Mouse (Mus musculus) intestine, postnatal 0 days (tissue): ENCODE results near the gene Cyb5r2. TPM values are rescaled to one million over a fixed set of nuclear protein-coding genes. Genes with fewer than 3 reads are reported as not detected.

Experiments used
- ATAC-seq: fragments of 200-750 bp; cut with Nextera tagmentation; 2 replicates; pipeline ENCODE4 v1.8.0; 2017; ENCODE audit warnings: mild to moderate bottlenecking, moderate TSS enrichment, moderate library complexity
- H3K27ac ChIP-seq: fragments of 300-500 bp; sonication (generic); 2 replicates; pipeline ENCODE4 v1.5.1; 2014; ENCODE audit warnings: mild to moderate bottlenecking, low read depth, low read length, moderate library complexity
- H3K27me3 ChIP-seq: fragments of 300-500 bp; sonication (generic); replicated peaks from 2 replicates; pipeline ENCODE4 v1.6.1; 2014; ENCODE audit warnings: low read length, mixed read lengths; ENCODE audit not compliant: control insufficient read depth, insufficient read depth
- H3K36me3 ChIP-seq: fragments of 300-500 bp; sonication (generic); 2 replicates; pipeline ENCODE4 v1.6.1; 2014; ENCODE audit warnings: mild to moderate bottlenecking, moderate library complexity; ENCODE audit not compliant: control insufficient read depth, insufficient read depth
- H3K4me1 ChIP-seq: fragments of 300-500 bp; sonication (generic); replicated peaks from 2 replicates; pipeline ENCODE4 v1.6.1; 2014; ENCODE audit warnings: antibody characterized with exemption, low read length, mixed read lengths; ENCODE audit not compliant: control insufficient read depth, insufficient read depth
- H3K4me2 ChIP-seq: fragments of 300-500 bp; sonication (generic); replicated peaks from 2 replicates; pipeline ENCODE4 v1.6.1; 2014; ENCODE audit warnings: low read depth, mild to moderate bottlenecking, moderate library complexity
- H3K4me3 ChIP-seq: fragments of 300-500 bp; sonication (generic); 2 replicates; pipeline ENCODE4 v1.5.1; 2014; ENCODE audit warnings: low read depth, low read length
- H3K9ac ChIP-seq: fragments of 300-500 bp; sonication (generic); 2 replicates; pipeline ENCODE4 v1.6.1; 2014; ENCODE audit warnings: mild to moderate bottlenecking, low read depth, low read length
- H3K9me3 ChIP-seq: fragments of 300-500 bp; sonication (generic); 2 replicates; pipeline ENCODE4 v1.6.1; 2016; ENCODE audit warnings: mixed run types; ENCODE audit not compliant: control insufficient read depth
- CTCF ChIP-seq: sonication (generic); IDR thresholded peaks from 2 replicates; pipeline ENCODE4 v1.5.1; 2016; ENCODE audit warnings: low read depth, mild to moderate bottlenecking, control low read depth, antibody characterized with exemption, moderate library complexity
- WGBS: fragments of 180-500 bp; shearing (Covaris S2); extraction: QIAGEN DNeasy Blood & Tissue Kit; methylation state at CpG from one replicate; pipeline ENCODE4 v1.1.7; 2014; 5-methylcytosine and 5-hydroxymethylcytosine counted together
- polyA plus RNA-seq: library from polyadenylated mRNA; unstranded; fragments of >200 nt; fragmentation: Nextera tagmentation; extraction: Ambion mirVana; gene quantifications from 2 replicates; pipeline ENCODE4 v1.2.1, GENCODE M21; 2015

Gene Cyb5r2
- 0.13 TPM in 1 of 2 replicates, not detected in the other for polyA plus RNA-seq

- Histone ChIP-seq H3K4me2 (peak within 1 kb of the TSS; percentile 54), H3K36me3 (no peaks in the 10 kb centered on the region), H3K9me3 (no peaks in the 10 kb centered on the region), H3K4me1 (no peaks in the 10 kb centered on the region), H3K27ac (no peak within 1 kb of the TSS), H3K9ac (no peak within 1 kb of the TSS), H3K27me3 (no peaks in the 10 kb centered on the region), H3K4me3 (peak within 1 kb of the TSS; percentile 17; the same call in 1 of the 2 replicates)
- peak; percentile 75 for ATAC-seq
- WGBS, result 10% methylated on average over 23 of the region's 23 CpGs
- TF ChIP-seq CTCF, result peak; percentile 55
Measured at GRCm38 (mm10) chr7:107757308-107758151, at the start of gene Cyb5r2. TSS of gene Cyb5r2 (minus strand) at chr7:107758032.

- Histone ChIP-seq H3K27ac (no peak overlapping the region), H3K4me1 (no peaks in the 10 kb centered on the region), H3K9me3 (no peaks in the 10 kb centered on the region), H3K36me3 (no peaks in the 10 kb centered on the region), H3K9ac (no peak overlapping the region), H3K4me3 (no peak overlapping the region), H3K4me2 (no peak overlapping the region), H3K27me3 (no peaks in the 10 kb centered on the region)
- no peak for ATAC-seq
- TF ChIP-seq CTCF, result no peak
- WGBS, result 79% methylated on average over 3 of the region's 3 CpGs
Measured at GRCm38 (mm10) chr7:107802138-107802537, 44.3 kb upstream of the Cyb5r2 start.

GRCm38 (mm10) chr7:107801108-107801507, 43.3 kb upstream of the Cyb5r2 start, which contains the start of gene Ovch2:
TSS of gene Ovch2 (minus strand) at chr7:107801208.
- Histone ChIP-seq H3K9ac (no peak within 1 kb of the TSS), H3K36me3 (no peaks in the 10 kb centered on the region), H3K4me3 (no peak within 1 kb of the TSS), H3K27me3 (no peaks in the 10 kb centered on the region), H3K9me3 (no peaks in the 10 kb centered on the region), H3K27ac (no peak within 1 kb of the TSS), H3K4me2 (no peak within 1 kb of the TSS), H3K4me1 (no peaks in the 10 kb centered on the region)
- ATAC-seq, result no peak
- WGBS, result 79% methylated on average over 2 of the region's 2 CpGs
- no peak for TF ChIP-seq CTCF

- Histone ChIP-seq H3K36me3 (no peaks in the 10 kb centered on the region), H3K27ac (no peak overlapping the region), H3K9me3 (no peaks in the 10 kb centered on the region), H3K4me2 (no peak overlapping the region), H3K4me1 (no peaks in the 10 kb centered on the region), H3K9ac (no peak overlapping the region), H3K4me3 (no peak overlapping the region), H3K27me3 (no peaks in the 10 kb centered on the region)
- ATAC-seq, result no peak
- 88% methylated on average over 2 of the region's 2 CpGs for WGBS
- TF ChIP-seq CTCF, result no peak
Measured at GRCm38 (mm10) chr7:107796500-107796899, 38.7 kb upstream of the Cyb5r2 start.

GRCm38 (mm10) chr7:107787977-107788620, 30.3 kb upstream of the Cyb5r2 start:
- ATAC-seq, result no peak
- no peaks in the 10 kb centered on the region for H3K27me3 ChIP-seq
- H3K9me3 ChIP-seq, result no peaks in the 10 kb centered on the region
- no peak overlapping the region for H3K9ac ChIP-seq
- H3K4me2 ChIP-seq, result no peak overlapping the region
- no peaks in the 10 kb centered on the region for H3K4me1 ChIP-seq
- no peaks in the 10 kb centered on the region for H3K36me3 ChIP-seq
- no peak overlapping the region for H3K27ac ChIP-seq
- TF ChIP-seq CTCF, result peak; percentile 83
- H3K4me3 ChIP-seq, result no peak overlapping the region
- WGBS, result 57% methylated on average over 3 of the region's 3 CpGs

GRCm38 (mm10) chr7:107779611-107780010, 21.8 kb upstream of the Cyb5r2 start:
- H3K36me3 ChIP-seq, result no peaks in the 10 kb centered on the region

More at GRCm38 (mm10) chr7:107779611-107780010, 21.8 kb upstream of the Cyb5r2 start:
- no peak for ATAC-seq
- TF ChIP-seq CTCF, result peak; percentile 78
- no peaks in the 10 kb centered on the region; the same call in 1 of the 2 replicates for H3K4me1 ChIP-seq
- H3K27ac ChIP-seq, result no peak overlapping the region
- no peak overlapping the region for H3K4me3 ChIP-seq
- H3K9me3 ChIP-seq, result no peaks in the 10 kb centered on the region
- WGBS, result 42% methylated on average over 4 of the region's 4 CpGs
- H3K27me3 ChIP-seq, result no peaks in the 10 kb centered on the region
- no peak overlapping the region for H3K4me2 ChIP-seq
- no peak overlapping the region for H3K9ac ChIP-seq
